Mouse (Mus musculus) limb, embryonic 14.5 days (tissue): Measurements from ENCODE around the gene Paqr4. TPM values are rescaled to one million over a fixed set of nuclear protein-coding genes. Genes with fewer than 3 reads are reported as not detected.

Experiments
- ATAC-seq: fragments of 200-750 bp; cut with Nextera tagmentation; 2 replicates; pipeline ENCODE4 v1.8.0; 2017; ENCODE audit warnings: low read depth, moderate number of reproducible peaks, moderate TSS enrichment; ENCODE audit not compliant: low FRiP score
- DNase-seq: peaks from one replicate; pipeline ENCODE4 v3.0.0-alpha.2; 2015; ENCODE audit warnings: low spot score
- H3K27ac ChIP-seq: fragments of 300-500 bp; sonication (generic); replicated peaks from 2 replicates; pipeline ENCODE4 v1.5.1; 2014; ENCODE audit warnings: low read depth, mild to moderate bottlenecking, low read length, moderate library complexity, mixed read lengths
- H3K27me3 ChIP-seq: fragments of 300-500 bp; sonication (generic); 2 replicates; pipeline ENCODE4 v1.6.1; 2014; ENCODE audit warnings: low read length, mixed read lengths; ENCODE audit not compliant: control insufficient read depth, insufficient read depth
- H3K36me3 ChIP-seq: fragments of 300-500 bp; sonication (generic); 2 replicates; pipeline ENCODE4 v1.6.1; 2014; ENCODE audit warnings: mild to moderate bottlenecking, low read length, moderate library complexity, mixed read lengths; ENCODE audit not compliant: control insufficient read depth, insufficient read depth
- H3K4me1 ChIP-seq: fragments of 300-500 bp; sonication (generic); 2 replicates; pipeline ENCODE4 v1.6.1; 2014; ENCODE audit warnings: antibody characterized with exemption, low read length, mixed read lengths; ENCODE audit not compliant: control insufficient read depth, insufficient read depth
- H3K4me2 ChIP-seq: fragments of 300-500 bp; sonication (generic); replicated peaks from 2 replicates; pipeline ENCODE4 v1.6.1; 2014; ENCODE audit warnings: low read depth, mild to moderate bottlenecking, low read length, moderate library complexity; ENCODE audit not compliant: severe bottlenecking
- H3K4me3 ChIP-seq: fragments of 300-500 bp; sonication (generic); replicated peaks from 2 replicates; pipeline ENCODE4 v1.5.1; 2014; ENCODE audit warnings: low read length
- H3K9ac ChIP-seq: fragments of 300-500 bp; sonication (generic); 2 replicates; pipeline ENCODE4 v1.6.1; 2014; ENCODE audit warnings: mild to moderate bottlenecking, low read depth, low read length, moderate library complexity; ENCODE audit not compliant: severe bottlenecking
- H3K9me3 ChIP-seq: fragments of 300-500 bp; sonication (generic); 2 replicates; pipeline ENCODE4 v1.6.1; 2016; ENCODE audit warnings: low read length; ENCODE audit not compliant: control insufficient read depth
- POLR2A ChIP-seq: fragments of 200-500 bp; IDR thresholded peaks from 2 replicates; pipeline ENCODE4 v1.8.0; 2012; ENCODE audit warnings: inconsistent platforms, mild to moderate bottlenecking, moderate library complexity, borderline replicate concordance; ENCODE audit not compliant: insufficient read depth, insufficient read length; ENCODE audit errors: extremely low read depth
- WGBS: fragments of 180-500 bp; shearing (Covaris S2); extraction: QIAGEN DNeasy Blood & Tissue Kit; methylation state at CpG from one replicate; pipeline ENCODE4 v1.1.7; 2014; 5-methylcytosine and 5-hydroxymethylcytosine counted together
- polyA plus RNA-seq, 2 experiments: library from polyadenylated mRNA; depleted of rRNA in 1 of 2; stranded (reverse) in 1 of 2; unstranded in 1 of 2; fragments of >200 nt; fragmentation: Nextera tagmentation in 1 of 2; extraction: Ambion mirVana in 1 of 2; gene quantifications; 2 replicates each; pipeline versions ENCODE4 v1.2.1 to v1.2.3; 2012 to 2014

Gene Paqr4
- polyA plus RNA-seq, 2 experiments, result 9.7 to 17.3 TPM

GRCm38 (mm10) chr17:23706212-23706611 is 34.5 kb downstream of the Paqr4 start:
- no peak for ATAC-seq
- H3K4me3 ChIP-seq, result no peak overlapping the region
- TF ChIP-seq POLR2A, result no peak
- no peaks in the 10 kb centered on the region for H3K4me1 ChIP-seq
- no peak overlapping the region for H3K9ac ChIP-seq
- 6% methylated on average over 3 of the region's 3 CpGs for WGBS
- no peaks in the 10 kb centered on the region for H3K27me3 ChIP-seq
- H3K4me2 ChIP-seq, result no peak overlapping the region
- H3K9me3 ChIP-seq, result no peaks in the 10 kb centered on the region
- H3K36me3 ChIP-seq, result no peaks in the 10 kb centered on the region
- peak; percentile 72 for DNase-seq
- no peak overlapping the region for H3K27ac ChIP-seq

- H3K27ac ChIP-seq, result no peak overlapping the region
- ATAC-seq (no peak), DNase-seq (no peak)
- no peaks in the 10 kb centered on the region for H3K4me1 ChIP-seq
- no peaks in the 10 kb centered on the region for H3K36me3 ChIP-seq
- no peak overlapping the region for H3K4me3 ChIP-seq
- WGBS, result 69% methylated on average over 7 of the region's 7 CpGs
- TF ChIP-seq POLR2A, result no peak
- no peaks in the 10 kb centered on the region for H3K9me3 ChIP-seq
- no peak overlapping the region for H3K9ac ChIP-seq
- no peak overlapping the region for H3K4me2 ChIP-seq
- H3K27me3 ChIP-seq, result peaks cover 5% of the 10 kb centered on the region
Observed at GRCm38 (mm10) chr17:23705525-23706104, 35.1 kb downstream of the Paqr4 start.

GRCm38 (mm10) chr17:23704741-23705140 is 35.9 kb downstream of the Paqr4 start:
- H3K4me2 ChIP-seq, result no peak overlapping the region
- H3K9ac ChIP-seq, result no peak overlapping the region
- H3K4me1 ChIP-seq, result no peaks in the 10 kb centered on the region
- no peak for TF ChIP-seq POLR2A
- H3K9me3 ChIP-seq, result no peaks in the 10 kb centered on the region
- DNase-seq (peak; percentile 50), ATAC-seq (no peak)
- peaks cover 14% of the 10 kb centered on the region for H3K27me3 ChIP-seq
- no peak overlapping the region for H3K27ac ChIP-seq
- WGBS, result 31% methylated on average over 7 of the region's 7 CpGs
- no peak overlapping the region for H3K4me3 ChIP-seq
- H3K36me3 ChIP-seq, result no peaks in the 10 kb centered on the region

GRCm38 (mm10) chr17:23703301-23703700 is 37.4 kb downstream of the Paqr4 start:
- Histone ChIP-seq H3K27me3 (peaks cover 27% of the 10 kb centered on the region), H3K9ac (no peak overlapping the region), H3K4me3 (no peak overlapping the region), H3K27ac (no peak overlapping the region), H3K4me1 (peaks cover 3% of the 10 kb centered on the region; the same call in 1 of the 2 replicates), H3K9me3 (no peaks in the 10 kb centered on the region), H3K36me3 (no peaks in the 10 kb centered on the region), H3K4me2 (no peak overlapping the region)
- DNase-seq, result no peak
- no peak for TF ChIP-seq POLR2A
- 85% methylated on average over 9 of the region's 9 CpGs for WGBS
- no peak for ATAC-seq

- Histone ChIP-seq H3K4me2 (peak overlapping the region; percentile 99), H3K4me3 (peak overlapping the region; percentile 62), H3K9ac (peak overlapping the region; percentile 43), H3K27me3 (peaks cover 27% of the 10 kb centered on the region), H3K4me1 (peaks cover 7% of the 10 kb centered on the region; the same call in 1 of the 2 replicates), H3K27ac (no peak overlapping the region), H3K36me3 (no peaks in the 10 kb centered on the region), H3K9me3 (no peaks in the 10 kb centered on the region)
- ATAC-seq (peak; percentile 88), DNase-seq (peak; percentile 90)
- TF ChIP-seq POLR2A, result no peak
- 2% methylated on average over 21 of the region's 28 CpGs for WGBS
Observed at GRCm38 (mm10) chr17:23700079-23700478, 40.6 kb downstream of the Paqr4 start.
